Mouse (Mus musculus) testis, adult 2 months (tissue): ENCODE results near the gene Pear1. TPM values are rescaled to one million over a fixed set of nuclear protein-coding genes. Genes with fewer than 3 reads are reported as not detected.

Source experiments
- H3K27ac ChIP-seq: fragments of 200-500 bp; 2 replicates; pipeline ENCODE4 v1.5.1; 2012; ENCODE audit warnings: low read depth, low read length; ENCODE audit not compliant: control insufficient read depth, insufficient read depth
- H3K27me3 ChIP-seq: fragments of 200-500 bp; 2 replicates; pipeline ENCODE4 v1.6.1; 2012; ENCODE audit warnings: mild to moderate bottlenecking, low read length, moderate library complexity; ENCODE audit not compliant: control insufficient read depth, insufficient read depth
- H3K36me3 ChIP-seq: fragments of 200-500 bp; 2 replicates; pipeline ENCODE4 v1.6.1; 2012; ENCODE audit warnings: mild to moderate bottlenecking, low read length; ENCODE audit not compliant: control insufficient read depth, insufficient read depth
- H3K4me1 ChIP-seq: fragments of 200-500 bp; 2 replicates; pipeline ENCODE4 v1.6.1; 2012; ENCODE audit warnings: low read length; ENCODE audit not compliant: control insufficient read depth, insufficient read depth
- H3K4me3 ChIP-seq: fragments of 200-500 bp; 2 replicates; pipeline ENCODE4 v1.5.1; 2012; ENCODE audit warnings: low read depth, mild to moderate bottlenecking, low read length, moderate library complexity, mixed read lengths; ENCODE audit not compliant: control insufficient read depth
- CTCF ChIP-seq: fragments of 200-500 bp; IDR thresholded peaks from 2 replicates; pipeline ENCODE4 v1.5.1; 2012; ENCODE audit warnings: low read depth, mild to moderate bottlenecking, inconsistent platforms, low read length, moderate library complexity; ENCODE audit not compliant: control insufficient read depth, insufficient read depth, insufficient replicate concordance
- POLR2A ChIP-seq: fragments of 200-500 bp; IDR thresholded peaks from 2 replicates; pipeline ENCODE4 v1.6.1; 2012; ENCODE audit warnings: low read depth, mild to moderate bottlenecking, inconsistent platforms, low read length, moderate library complexity; ENCODE audit not compliant: control insufficient read depth
- polyA plus RNA-seq: library from polyadenylated mRNA; depleted of rRNA; stranded (reverse); fragments of >200 nt; gene quantifications from 2 replicates; pipeline ENCODE4 v1.2.3, GENCODE M21; 2012

The Pear1 gene
- polyA plus RNA-seq, 1 experiment = 4.1 TPM

DNA sequence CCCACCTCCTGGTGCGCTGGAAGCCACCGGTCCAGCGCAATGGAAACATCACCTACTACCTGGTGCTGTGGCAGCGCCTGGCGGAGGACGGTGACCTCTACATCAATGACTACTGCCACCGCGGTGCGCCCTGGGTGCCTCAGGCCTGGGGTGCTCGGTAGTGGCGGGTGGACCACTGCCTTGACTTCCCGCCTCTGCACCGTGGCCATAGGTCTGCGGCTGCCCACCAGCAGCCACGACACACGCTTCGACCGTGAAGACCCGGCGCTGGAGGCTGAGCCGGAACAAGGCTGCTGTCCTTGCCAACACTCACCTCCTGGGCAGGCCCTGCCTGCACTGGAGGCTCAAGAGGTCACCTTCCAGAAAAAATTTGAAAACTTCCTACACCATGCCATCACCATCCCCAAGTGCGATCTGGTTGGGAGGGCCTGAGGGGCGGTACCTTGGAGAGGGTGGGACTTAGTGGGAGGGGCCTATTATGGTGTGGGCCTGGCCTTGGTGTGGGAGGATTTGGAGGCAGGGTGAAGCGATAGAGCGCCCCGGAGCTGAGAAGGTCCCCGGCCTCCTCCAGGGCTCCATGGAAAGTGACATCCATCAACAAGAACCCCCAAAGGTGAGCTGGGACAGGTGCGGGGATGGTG, 14.7 kb downstream of the Pear1 start:
- Histone ChIP-seq H3K36me3 (no peaks in the 10 kb centered on the region), H3K27me3 (no peaks in the 10 kb centered on the region), H3K27ac (no peak overlapping the region), H3K4me3 (no peak overlapping the region), H3K4me1 (peaks cover 2% of the 10 kb centered on the region)
- TF ChIP-seq CTCF (no peak), POLR2A (no peak)

GRCm38 (mm10) chr3:87804038-87804677, 19.9 kb downstream of the Pear1 start:
- Histone ChIP-seq H3K27ac (no peak overlapping the region), H3K27me3 (no peaks in the 10 kb centered on the region), H3K4me3 (no peak overlapping the region), H3K4me1 (peaks cover 3% of the 10 kb centered on the region), H3K36me3 (no peaks in the 10 kb centered on the region)
- no peak for TF ChIP-seq CTCF
- no peak for TF ChIP-seq POLR2A

GRCm38 (mm10) chr3:87801681-87802080, 22.4 kb downstream of the Pear1 start:
- TF ChIP-seq POLR2A (no peak), CTCF (no peak)
- H3K4me3 ChIP-seq = no peak overlapping the region
- no peaks in the 10 kb centered on the region for H3K27me3 ChIP-seq
- no peaks in the 10 kb centered on the region for H3K36me3 ChIP-seq
- H3K27ac ChIP-seq = no peak overlapping the region
- peaks cover 4% of the 10 kb centered on the region for H3K4me1 ChIP-seq

GRCm38 (mm10) chr3:87796736-87797334, 27.3 kb downstream of the Pear1 start, which contains the start of gene Insrr:
Insrr (plus strand) TSS chr3:87796951.
- no peak for TF ChIP-seq CTCF
- no peak for TF ChIP-seq POLR2A
- Histone ChIP-seq H3K36me3 (no peaks in the 10 kb centered on the region), H3K4me3 (no peak within 1 kb of the TSS; the same call in 1 of the 2 replicates), H3K4me1 (peaks cover 11% of the 10 kb centered on the region), H3K27ac (no peak within 1 kb of the TSS), H3K27me3 (peaks cover 3% of the 10 kb centered on the region)

GRCm38 (mm10) chr3:87795336-87796277, 28.5 kb downstream of the Pear1 start:
- Histone ChIP-seq H3K4me3 (peak overlapping the region; percentile 7), H3K4me1 (peaks cover 11% of the 10 kb centered on the region), H3K27me3 (peaks cover 3% of the 10 kb centered on the region), H3K27ac (no peak overlapping the region), H3K36me3 (no peaks in the 10 kb centered on the region)
- peak; percentile 39; the same call in 1 of the 2 replicates for TF ChIP-seq CTCF
- no peak for TF ChIP-seq POLR2A

DNA sequence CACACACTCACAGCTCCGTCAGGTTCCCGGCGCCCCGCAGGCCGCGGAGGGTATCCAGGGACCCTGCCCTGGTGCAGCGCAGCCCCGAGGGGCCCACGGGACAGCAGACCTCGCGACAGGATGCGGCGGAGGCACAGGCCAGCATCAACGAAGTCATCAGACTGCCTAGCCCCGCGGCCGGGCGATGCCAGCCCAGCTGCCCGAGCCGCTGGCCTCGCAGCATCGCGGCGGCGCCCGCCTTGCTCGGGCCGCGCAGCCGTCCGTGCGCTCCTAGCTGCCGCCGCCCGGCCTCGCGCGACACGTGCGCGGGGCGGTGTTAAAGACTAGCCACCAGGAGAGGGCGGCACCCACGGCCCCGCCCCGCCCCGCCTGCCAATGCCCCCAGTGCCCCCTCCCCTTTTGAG, 29.2 kb downstream of the Pear1 start, which contains the start of gene Ntrk1:
Gene Ntrk1, minus strand, starts transcription at position 241 of the 404 bp plus-strand sequence.
- Histone ChIP-seq H3K27ac (no peak within 1 kb of the TSS), H3K4me1 (peaks cover 10% of the 10 kb centered on the region), H3K4me3 (peak within 1 kb of the TSS; percentile 19), H3K27me3 (peaks cover 3% of the 10 kb centered on the region), H3K36me3 (no peaks in the 10 kb centered on the region)
- TF ChIP-seq CTCF (no peak), POLR2A (no peak)

DNA sequence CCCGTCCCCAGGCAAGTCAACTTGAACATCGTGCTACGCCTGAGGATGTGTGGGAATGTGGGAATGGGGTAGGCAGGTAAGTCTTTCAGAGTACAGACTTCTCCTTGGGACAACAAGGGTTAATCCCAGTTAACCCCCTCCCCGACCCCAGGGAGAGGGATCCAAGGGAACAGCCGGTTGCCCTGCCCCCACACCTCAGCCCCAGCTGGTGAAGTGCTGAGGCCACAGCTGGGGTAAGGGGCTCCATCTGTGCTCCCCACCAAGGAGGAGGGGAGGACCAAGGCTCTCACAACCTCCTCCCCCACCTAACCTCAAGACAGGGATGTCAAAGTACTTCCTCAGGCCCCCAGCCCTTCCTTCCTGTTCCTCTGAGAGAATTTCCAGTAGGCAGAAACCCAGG, 34.3 kb downstream of the Pear1 start:
- Histone ChIP-seq H3K4me1 (peaks cover 3% of the 10 kb centered on the region), H3K27ac (no peak overlapping the region), H3K36me3 (no peaks in the 10 kb centered on the region), H3K27me3 (no peaks in the 10 kb centered on the region), H3K4me3 (no peak overlapping the region)
- TF ChIP-seq POLR2A (no peak), CTCF (no peak)
